Mouse (Mus musculus) heart, adult 2 months (tissue): ENCODE data around the gene Il17ra.

Experiments
- CTCF ChIP-seq: fragments of 200-600 bp; IDR thresholded peaks from 2 replicates; pipeline ENCODE4 v1.8.1; 2022; ENCODE audit warnings: antibody characterized with exemption, mild to moderate bottlenecking, moderate library complexity
- POLR2A ChIP-seq: fragments of 200-500 bp; IDR thresholded peaks from 2 replicates; pipeline ENCODE4 v1.6.1; 2011; ENCODE audit warnings: mild to moderate bottlenecking, low read depth, low read length, control low read depth; ENCODE audit not compliant: insufficient read depth

DNA sequence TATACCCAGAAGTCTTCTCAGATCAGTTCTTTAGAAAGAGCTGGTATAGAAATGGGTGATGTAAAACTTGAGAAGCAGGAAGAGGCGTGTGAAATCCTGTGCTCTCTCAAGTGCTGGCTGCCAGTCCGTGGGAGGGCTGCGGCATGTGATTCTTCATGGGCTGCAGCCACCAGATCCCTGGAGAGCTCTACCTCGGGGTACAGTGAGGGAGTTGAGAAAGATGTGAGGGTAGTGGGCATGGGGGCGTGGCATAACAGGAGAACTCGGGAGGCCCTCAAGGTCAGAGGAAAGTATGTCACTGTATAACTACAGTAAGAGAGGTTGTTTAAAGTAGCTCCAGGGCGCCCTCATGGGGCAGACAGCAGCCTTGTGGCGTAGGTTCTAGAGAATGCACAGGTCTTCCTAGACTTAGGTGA, 20.2 kb downstream of the Il17ra start:
- TF ChIP-seq CTCF (peak; percentile 74), POLR2A (no peak)
